Mouse (Mus musculus): ENCODE measurements around the gene Hist1h2af. TPM values are rescaled to one million over a fixed set of nuclear protein-coding genes. Genes with fewer than 3 reads are reported as not detected.

Hist1h2af gene
- polyA plus RNA-seq, 1 experiment from 2014 or later: 9.2 TPM

GRCm38 (mm10) chr13:23506819-23507515, 26.7 kb upstream of the Hist1h2af start:
- WGBS: 33% methylated on average over 14 of the region's 14 CpGs
- peak overlapping the region; percentile 46; the same call in 1 of the 2 replicates for H3K4me3 ChIP-seq (ENCODE audit: low read length)
- H3K9ac ChIP-seq (ENCODE audit: low read length): no peak overlapping the region
- no peaks in the 10 kb centered on the region for H3K9me3 ChIP-seq (replicated peaks; ENCODE audit: control insufficient read depth, low read length)
- H3K36me3 ChIP-seq (ENCODE audit: control insufficient read depth, insufficient read depth): no peaks in the 10 kb centered on the region
- H3K27ac ChIP-seq (ENCODE audit: low read length): peak overlapping the region; percentile 31; the same call in 1 of the 2 replicates
- peaks cover 16% of the 10 kb centered on the region for H3K4me1 ChIP-seq (ENCODE audit: control insufficient read depth, insufficient read depth, low read length)
- H3K27me3 ChIP-seq (ENCODE audit: control insufficient read depth, insufficient read depth, low read length): no peaks in the 10 kb centered on the region
- no peak for ATAC-seq (replicated peaks; ENCODE audit: extremely low read depth, insufficient read depth, low FRiP score)
- H3K4me2 ChIP-seq (ENCODE audit: low read depth, low read length): peak overlapping the region; percentile 65

GRCm38 (mm10) chr13:23510127-23510526, 23.6 kb upstream of the Hist1h2af start:
- Histone ChIP-seq H3K4me2 (ENCODE audit: low read depth, low read length) (no peak overlapping the region), H3K27ac (ENCODE audit: low read length) (no peak overlapping the region), H3K9me3 (replicated peaks; ENCODE audit: control insufficient read depth, low read length) (no peaks in the 10 kb centered on the region), H3K27me3 (ENCODE audit: control insufficient read depth, insufficient read depth, low read length) (no peaks in the 10 kb centered on the region), H3K36me3 (ENCODE audit: control insufficient read depth, insufficient read depth) (no peaks in the 10 kb centered on the region), H3K9ac (ENCODE audit: low read length) (no peak overlapping the region), H3K4me3 (ENCODE audit: low read length) (no peak overlapping the region), H3K4me1 (ENCODE audit: control insufficient read depth, insufficient read depth, low read length) (peaks cover 13% of the 10 kb centered on the region)
- WGBS: 38% methylated on average over 1 of the region's 1 CpGs
- no peak for ATAC-seq (replicated peaks; ENCODE audit: extremely low read depth, insufficient read depth, low FRiP score)

- H3K4me2 ChIP-seq (ENCODE audit: low read depth, low read length): no peak overlapping the region
- no peak overlapping the region for H3K9ac ChIP-seq (ENCODE audit: low read length)
- no peaks in the 10 kb centered on the region for H3K27me3 ChIP-seq (ENCODE audit: control insufficient read depth, insufficient read depth, low read length)
- no peak for ATAC-seq (replicated peaks; ENCODE audit: extremely low read depth, insufficient read depth, low FRiP score)
- H3K36me3 ChIP-seq (ENCODE audit: control insufficient read depth, insufficient read depth): no peaks in the 10 kb centered on the region
- no peak overlapping the region for H3K4me3 ChIP-seq (ENCODE audit: low read length)
- H3K9me3 ChIP-seq (replicated peaks; ENCODE audit: control insufficient read depth, low read length): no peaks in the 10 kb centered on the region
- 80% methylated on average over 1 of the region's 1 CpGs for WGBS
- no peak overlapping the region for H3K27ac ChIP-seq (ENCODE audit: low read length)
- H3K4me1 ChIP-seq (ENCODE audit: control insufficient read depth, insufficient read depth, low read length): peaks cover 6% of the 10 kb centered on the region; the same call in 1 of the 2 replicates
Measured at GRCm38 (mm10) chr13:23513517-23513916, 20.2 kb upstream of the Hist1h2af start.

- no peaks in the 10 kb centered on the region for H3K9me3 ChIP-seq (replicated peaks; ENCODE audit: control insufficient read depth, low read length)
- 78% methylated on average over 5 of the region's 5 CpGs for WGBS
- H3K27ac ChIP-seq (ENCODE audit: low read length): no peak overlapping the region
- H3K36me3 ChIP-seq (ENCODE audit: control insufficient read depth, insufficient read depth): no peaks in the 10 kb centered on the region
- H3K4me2 ChIP-seq (ENCODE audit: low read depth, low read length): no peak overlapping the region
- H3K27me3 ChIP-seq (ENCODE audit: control insufficient read depth, insufficient read depth, low read length): no peaks in the 10 kb centered on the region
- ATAC-seq (replicated peaks; ENCODE audit: extremely low read depth, insufficient read depth, low FRiP score): no peak
- no peak overlapping the region for H3K9ac ChIP-seq (ENCODE audit: low read length)
- H3K4me1 ChIP-seq (ENCODE audit: control insufficient read depth, insufficient read depth, low read length): peaks cover 4% of the 10 kb centered on the region; the same call in 1 of the 2 replicates
- H3K4me3 ChIP-seq (ENCODE audit: low read length): no peak overlapping the region
Measured at GRCm38 (mm10) chr13:23515281-23515680, 18.4 kb upstream of the Hist1h2af start.

GRCm38 (mm10) chr13:23515826-23516620, 17.7 kb upstream of the Hist1h2af start:
- Histone ChIP-seq H3K4me1 (ENCODE audit: control insufficient read depth, insufficient read depth, low read length) (0 out of 2 replicates have a peak, but pooled peaks cover 3% of the 10 kb centered on the region), H3K27me3 (ENCODE audit: control insufficient read depth, insufficient read depth, low read length) (no peaks in the 10 kb centered on the region), H3K36me3 (ENCODE audit: control insufficient read depth, insufficient read depth) (no peaks in the 10 kb centered on the region), H3K9me3 (replicated peaks; ENCODE audit: control insufficient read depth, low read length) (no peaks in the 10 kb centered on the region), H3K4me2 (ENCODE audit: low read depth, low read length) (peak overlapping the region; percentile 65), H3K9ac (ENCODE audit: low read length) (no peak overlapping the region; the same call in 1 of the 2 replicates), H3K4me3 (ENCODE audit: low read length) (peak overlapping the region; percentile 2; the same call in 1 of the 2 replicates), H3K27ac (ENCODE audit: low read length) (no peak overlapping the region)
- WGBS: 55% methylated on average over 15 of the region's 15 CpGs
- ATAC-seq (replicated peaks; ENCODE audit: extremely low read depth, insufficient read depth, low FRiP score): no peak

GRCm38 (mm10) chr13:23516822-23517602, 16.7 kb upstream of the Hist1h2af start:
- under 1% methylated on average over 19 of the region's 19 CpGs for WGBS
- Histone ChIP-seq H3K4me2 (ENCODE audit: low read depth, low read length) (peak overlapping the region; percentile 94), H3K36me3 (ENCODE audit: control insufficient read depth, insufficient read depth) (no peaks in the 10 kb centered on the region), H3K4me3 (ENCODE audit: low read length) (peak overlapping the region; percentile 71), H3K27me3 (ENCODE audit: control insufficient read depth, insufficient read depth, low read length) (no peaks in the 10 kb centered on the region), H3K9ac (ENCODE audit: low read length) (peak overlapping the region; percentile 70), H3K4me1 (ENCODE audit: control insufficient read depth, insufficient read depth, low read length) (peaks cover 5% of the 10 kb centered on the region; the same call in 1 of the 2 replicates), H3K9me3 (replicated peaks; ENCODE audit: control insufficient read depth, low read length) (no peaks in the 10 kb centered on the region), H3K27ac (ENCODE audit: low read length) (peak overlapping the region; percentile 86)
- ATAC-seq (replicated peaks; ENCODE audit: extremely low read depth, insufficient read depth, low FRiP score): peak; percentile 47; the same call in 1 of the 2 replicates

GRCm38 (mm10) chr13:23517603-23518294, 16.0 kb upstream of the Hist1h2af start:
- Histone ChIP-seq H3K9ac (ENCODE audit: low read length) (peak overlapping the region; percentile 70), H3K4me1 (ENCODE audit: control insufficient read depth, insufficient read depth, low read length) (peaks cover 5% of the 10 kb centered on the region; the same call in 1 of the 2 replicates), H3K4me3 (ENCODE audit: low read length) (peak overlapping the region; percentile 71), H3K4me2 (ENCODE audit: low read depth, low read length) (peak overlapping the region; percentile 94), H3K27me3 (ENCODE audit: control insufficient read depth, insufficient read depth, low read length) (no peaks in the 10 kb centered on the region), H3K9me3 (replicated peaks; ENCODE audit: control insufficient read depth, low read length) (no peaks in the 10 kb centered on the region), H3K36me3 (ENCODE audit: control insufficient read depth, insufficient read depth) (no peaks in the 10 kb centered on the region), H3K27ac (ENCODE audit: low read length) (peak overlapping the region; percentile 86)
- peak; percentile 86 for ATAC-seq (replicated peaks; ENCODE audit: extremely low read depth, insufficient read depth, low FRiP score)
- WGBS: under 1% methylated on average over 27 of the region's 27 CpGs

GRCm38 (mm10) chr13:23518295-23518603, 15.5 kb upstream of the Hist1h2af start:
- Histone ChIP-seq H3K4me1 (ENCODE audit: control insufficient read depth, insufficient read depth, low read length) (peaks cover 5% of the 10 kb centered on the region; the same call in 1 of the 2 replicates), H3K27ac (ENCODE audit: low read length) (peak overlapping the region; percentile 48; the same call in 1 of the 2 replicates), H3K36me3 (ENCODE audit: control insufficient read depth, insufficient read depth) (no peaks in the 10 kb centered on the region), H3K9me3 (replicated peaks; ENCODE audit: control insufficient read depth, low read length) (no peaks in the 10 kb centered on the region), H3K27me3 (ENCODE audit: control insufficient read depth, insufficient read depth, low read length) (no peaks in the 10 kb centered on the region), H3K4me3 (ENCODE audit: low read length) (peak overlapping the region; percentile 71), H3K4me2 (ENCODE audit: low read depth, low read length) (peak overlapping the region; percentile 94), H3K9ac (ENCODE audit: low read length) (peak overlapping the region; percentile 62)
- ATAC-seq (replicated peaks; ENCODE audit: extremely low read depth, insufficient read depth, low FRiP score): no peak
- WGBS: under 1% methylated on average over 6 of the region's 6 CpGs
